Mouse (Mus musculus) heart, postnatal 0 days (tissue): ENCODE measurements around the gene Fam92b. TPM values are rescaled to one million over a fixed set of nuclear protein-coding genes. Genes with fewer than 3 reads are reported as not detected.

Experiments used
- ATAC-seq: fragments of 200-750 bp; cut with Nextera tagmentation; 2 replicates; pipeline ENCODE4 v1.8.0; 2017; ENCODE audit warnings: low read depth, moderate number of reproducible peaks, moderate library complexity; ENCODE audit not compliant: insufficient read depth
- DNase-seq: peaks from one replicate; pipeline ENCODE4 v3.0.0-alpha.2; 2016; ENCODE audit warnings: low spot score
- H3K27ac ChIP-seq: fragments of 300-500 bp; sonication (generic); 2 replicates; pipeline ENCODE4 v1.5.1; 2014; ENCODE audit warnings: low read depth, mild to moderate bottlenecking
- H3K27me3 ChIP-seq: fragments of 300-500 bp; sonication (generic); 2 replicates; pipeline ENCODE4 v1.6.1; 2014; ENCODE audit warnings: low read length, mixed read lengths; ENCODE audit not compliant: control insufficient read depth, insufficient read depth
- H3K36me3 ChIP-seq: fragments of 300-500 bp; sonication (generic); replicated peaks from 2 replicates; pipeline ENCODE4 v1.6.1; 2014; ENCODE audit warnings: low read length, mixed read lengths; ENCODE audit not compliant: control insufficient read depth, insufficient read depth
- H3K4me1 ChIP-seq: fragments of 300-500 bp; sonication (generic); 2 replicates; pipeline ENCODE4 v1.6.1; 2014; ENCODE audit warnings: antibody characterized with exemption; ENCODE audit not compliant: control insufficient read depth, insufficient read depth
- H3K4me2 ChIP-seq: fragments of 300-500 bp; sonication (generic); 2 replicates; pipeline ENCODE4 v1.6.1; 2014; ENCODE audit warnings: low read depth, mild to moderate bottlenecking, low read length, moderate library complexity
- H3K4me3 ChIP-seq: fragments of 300-500 bp; sonication (generic); 2 replicates; pipeline ENCODE4 v1.5.1; 2014; ENCODE audit warnings: low read depth, low read length
- H3K9ac ChIP-seq: fragments of 300-500 bp; sonication (generic); replicated peaks from 2 replicates; pipeline ENCODE4 v1.6.1; 2014; ENCODE audit warnings: low read depth, low read length, mixed read lengths
- H3K9me3 ChIP-seq: fragments of 300-500 bp; sonication (generic); replicated peaks from 2 replicates; pipeline ENCODE4 v1.6.1; 2016; ENCODE audit warnings: low read length; ENCODE audit not compliant: control insufficient read depth
- CTCF ChIP-seq: IDR thresholded peaks from 2 replicates; pipeline ENCODE4 v1.5.1; 2016; ENCODE audit warnings: antibody characterized with exemption, control low read depth, low read depth
- EP300 ChIP-seq: IDR thresholded peaks from 2 replicates; pipeline ENCODE4 v1.6.1; 2016; ENCODE audit warnings: antibody characterized with exemption, low read depth
- WGBS: fragments of 180-500 bp; shearing (Covaris S2); extraction: QIAGEN DNeasy Blood & Tissue Kit; methylation state at CpG from one replicate; pipeline ENCODE4 v1.1.7; 2014; 5-methylcytosine and 5-hydroxymethylcytosine counted together
- polyA plus RNA-seq: library from polyadenylated mRNA; unstranded; fragments of >200 nt; fragmentation: Nextera tagmentation; extraction: Ambion mirVana; gene quantifications from 2 replicates; pipeline ENCODE4 v1.2.1, GENCODE M21; 2015
- total RNA-seq: library from RNA; depleted of rRNA; stranded (reverse); fragments of >200 nt; gene quantifications from 2 replicates; pipeline ENCODE4 v1.2.3, GENCODE M21; 2014; ENCODE audit warnings: low replicate concordance

The Fam92b gene
- total and polyA plus RNA-seq, 2 experiments from 2014 or later = not detected

DNA sequence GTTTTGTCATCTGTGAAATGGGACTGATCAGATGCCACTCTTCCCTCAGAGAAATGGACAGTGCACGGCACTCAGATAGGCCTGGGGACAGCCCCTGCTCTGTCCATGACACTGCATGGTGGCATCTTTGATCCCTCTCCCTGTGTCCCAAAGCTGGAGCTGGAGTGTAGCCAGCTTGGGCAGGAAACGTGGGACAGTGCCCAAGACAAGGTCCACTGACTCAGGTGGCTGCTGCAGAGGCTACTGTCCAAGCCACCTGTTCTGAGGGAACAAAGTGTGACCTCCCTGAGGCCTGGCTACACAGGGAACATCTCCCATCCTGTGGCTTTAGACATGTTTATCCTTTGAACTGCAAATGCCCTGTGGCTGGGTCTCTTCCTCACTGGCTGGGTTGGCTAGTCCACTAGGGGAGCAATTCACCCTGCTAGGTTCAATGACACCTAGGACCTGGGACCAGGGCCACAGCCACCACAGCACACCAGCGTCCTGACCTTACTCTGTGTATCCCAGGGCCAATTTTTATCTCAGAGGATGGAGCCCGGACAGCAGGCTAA, 4.7 kb upstream of the Fam92b start:
- H3K4me1 ChIP-seq = peaks cover 27% of the 10 kb centered on the region
- peaks cover 13% of the 10 kb centered on the region for H3K27me3 ChIP-seq
- no peaks in the 10 kb centered on the region for H3K9me3 ChIP-seq
- H3K36me3 ChIP-seq = no peaks in the 10 kb centered on the region
- no peak overlapping the region for H3K4me2 ChIP-seq
- no peak overlapping the region for H3K9ac ChIP-seq
- ATAC-seq (no peak), DNase-seq (no peak)
- TF ChIP-seq EP300 (no peak), CTCF (peak; percentile 7; the same call in 1 of the 2 replicates)
- no peak overlapping the region for H3K27ac ChIP-seq
- H3K4me3 ChIP-seq = no peak overlapping the region
- 58% methylated on average over 4 of the region's 4 CpGs for WGBS

DNA sequence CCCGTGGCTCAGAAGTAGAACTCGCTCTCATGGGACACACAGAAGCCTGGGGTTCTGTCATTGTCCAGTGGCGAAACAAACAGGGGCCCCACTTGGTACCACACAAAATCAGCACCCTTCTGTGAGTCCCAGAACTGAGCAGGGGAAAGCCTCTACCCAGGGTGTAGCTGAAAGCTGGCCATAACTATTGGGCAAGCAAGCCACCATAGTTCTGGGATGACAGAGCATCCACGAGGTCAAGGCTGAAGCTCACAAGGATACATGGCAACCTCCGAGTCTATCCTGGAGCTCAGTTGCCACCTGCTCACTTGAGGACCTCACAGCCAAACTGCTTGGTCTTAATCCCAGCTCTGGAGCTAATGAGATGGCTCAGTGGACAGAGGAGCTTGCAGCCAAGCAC, 4.0 kb upstream of the Fam92b start:
- Histone ChIP-seq H3K4me2 (no peak overlapping the region), H3K9ac (no peak overlapping the region), H3K9me3 (no peaks in the 10 kb centered on the region), H3K27ac (no peak overlapping the region), H3K27me3 (peaks cover 20% of the 10 kb centered on the region), H3K4me1 (peaks cover 23% of the 10 kb centered on the region), H3K36me3 (no peaks in the 10 kb centered on the region), H3K4me3 (no peak overlapping the region)
- ATAC-seq (no peak), DNase-seq (no peak)
- TF ChIP-seq EP300 (no peak), CTCF (no peak)
- WGBS = 75% methylated on average over 5 of the region's 5 CpGs

DNA sequence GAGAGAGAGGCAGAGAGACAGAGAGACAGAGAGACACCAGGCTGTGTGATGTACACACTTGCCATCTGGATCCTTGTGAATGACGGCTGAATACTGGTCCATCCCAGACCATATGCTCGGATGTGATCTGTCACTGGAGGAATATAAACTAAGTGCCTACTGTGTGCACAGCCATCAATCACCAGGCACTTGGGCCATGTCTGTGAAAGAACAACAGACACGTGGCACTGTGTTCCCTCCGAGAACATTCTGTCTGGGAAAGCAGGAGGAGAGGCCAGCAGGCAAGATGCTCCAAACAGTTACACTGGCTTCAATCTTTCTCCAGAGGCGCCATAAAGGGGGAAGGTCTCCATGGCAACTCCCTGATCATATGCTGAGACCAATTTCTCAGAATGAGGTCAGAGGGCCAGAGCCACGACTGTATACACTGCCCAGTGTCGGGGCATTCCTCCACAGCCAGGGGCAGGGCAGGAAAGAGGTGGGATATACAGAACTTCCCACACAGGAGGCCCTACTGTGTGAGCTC, 3.2 kb upstream of the Fam92b start:
- Histone ChIP-seq H3K4me2 (no peak overlapping the region), H3K4me1 (peaks cover 16% of the 10 kb centered on the region), H3K27me3 (peaks cover 22% of the 10 kb centered on the region), H3K27ac (no peak overlapping the region), H3K4me3 (no peak overlapping the region), H3K9ac (no peak overlapping the region), H3K36me3 (no peaks in the 10 kb centered on the region), H3K9me3 (no peaks in the 10 kb centered on the region)
- no peak for ATAC-seq
- TF ChIP-seq EP300 (no peak), CTCF (no peak)
- WGBS = 69% methylated on average over 7 of the region's 7 CpGs
- DNase-seq = no peak

- H3K36me3 ChIP-seq = no peaks in the 10 kb centered on the region
- DNase-seq (peak; percentile 71), ATAC-seq (peak; percentile 75)
- peak overlapping the region; percentile 49 for H3K4me2 ChIP-seq
- H3K9ac ChIP-seq = no peak overlapping the region
- WGBS = 1% methylated on average over 10 of the region's 10 CpGs
- H3K9me3 ChIP-seq = no peaks in the 10 kb centered on the region
- peaks cover 3% of the 10 kb centered on the region; the same call in 1 of the 2 replicates for H3K4me1 ChIP-seq
- no peak overlapping the region for H3K27ac ChIP-seq
- H3K27me3 ChIP-seq = peaks cover 36% of the 10 kb centered on the region
- TF ChIP-seq EP300 (no peak), CTCF (peak; percentile 99)
- H3K4me3 ChIP-seq = 0 out of 2 replicates have a peak overlapping the region, but pooled peaks have one; percentile 7
These were observed 1.8 kb upstream of the Fam92b start for GRCm38 (mm10) chr8:120179027-120179431.

- H3K4me3 ChIP-seq = no peak overlapping the region
- H3K27me3 ChIP-seq = peaks cover 37% of the 10 kb centered on the region
- WGBS = 14% methylated on average over 10 of the region's 10 CpGs
- DNase-seq = peak; percentile 4
- H3K36me3 ChIP-seq = no peaks in the 10 kb centered on the region
- no peak overlapping the region for H3K27ac ChIP-seq
- H3K4me2 ChIP-seq = no peak overlapping the region
- H3K9me3 ChIP-seq = no peaks in the 10 kb centered on the region
- no peak for ATAC-seq
- TF ChIP-seq EP300 (no peak), CTCF (no peak)
- peaks cover 3% of the 10 kb centered on the region; the same call in 1 of the 2 replicates for H3K4me1 ChIP-seq
- no peak overlapping the region for H3K9ac ChIP-seq
These were observed 853 bp upstream of the Fam92b start for GRCm38 (mm10) chr8:120178124-120178514.

DNA sequence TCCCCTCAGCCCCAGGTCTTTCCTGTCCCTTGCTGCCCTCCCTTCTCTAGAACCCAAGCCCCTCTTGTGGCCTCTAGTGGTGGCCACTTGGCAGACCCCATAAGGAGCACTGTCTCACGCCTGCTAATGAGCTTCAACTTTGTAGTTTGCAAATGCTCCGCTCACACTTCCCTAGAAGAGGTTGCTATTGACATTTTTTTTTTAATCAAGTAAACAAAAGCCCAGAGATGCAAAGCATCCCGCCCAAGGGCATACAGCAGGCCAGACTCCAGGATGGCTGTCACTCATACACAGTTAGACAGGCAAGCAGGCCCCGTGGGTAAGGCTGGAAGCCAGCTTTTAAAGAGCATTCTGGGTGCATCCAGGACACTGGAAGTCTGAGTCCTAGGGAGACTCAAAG, 661 bp downstream of the Fam92b start:
- no peak for TF ChIP-seq CTCF
- TF ChIP-seq EP300 = no peak
- H3K4me2 ChIP-seq = no peak overlapping the region
- H3K36me3 ChIP-seq = no peaks in the 10 kb centered on the region
- DNase-seq (peak; percentile 5), ATAC-seq (no peak)
- no peak overlapping the region for H3K9ac ChIP-seq
- H3K4me1 ChIP-seq = peaks cover 3% of the 10 kb centered on the region; the same call in 1 of the 2 replicates
- H3K9me3 ChIP-seq = no peaks in the 10 kb centered on the region
- no peak overlapping the region for H3K4me3 ChIP-seq
- peaks cover 37% of the 10 kb centered on the region for H3K27me3 ChIP-seq
- 54% methylated on average over 4 of the region's 4 CpGs for WGBS
- H3K27ac ChIP-seq = no peak overlapping the region
